In the genomic region with DNA sequence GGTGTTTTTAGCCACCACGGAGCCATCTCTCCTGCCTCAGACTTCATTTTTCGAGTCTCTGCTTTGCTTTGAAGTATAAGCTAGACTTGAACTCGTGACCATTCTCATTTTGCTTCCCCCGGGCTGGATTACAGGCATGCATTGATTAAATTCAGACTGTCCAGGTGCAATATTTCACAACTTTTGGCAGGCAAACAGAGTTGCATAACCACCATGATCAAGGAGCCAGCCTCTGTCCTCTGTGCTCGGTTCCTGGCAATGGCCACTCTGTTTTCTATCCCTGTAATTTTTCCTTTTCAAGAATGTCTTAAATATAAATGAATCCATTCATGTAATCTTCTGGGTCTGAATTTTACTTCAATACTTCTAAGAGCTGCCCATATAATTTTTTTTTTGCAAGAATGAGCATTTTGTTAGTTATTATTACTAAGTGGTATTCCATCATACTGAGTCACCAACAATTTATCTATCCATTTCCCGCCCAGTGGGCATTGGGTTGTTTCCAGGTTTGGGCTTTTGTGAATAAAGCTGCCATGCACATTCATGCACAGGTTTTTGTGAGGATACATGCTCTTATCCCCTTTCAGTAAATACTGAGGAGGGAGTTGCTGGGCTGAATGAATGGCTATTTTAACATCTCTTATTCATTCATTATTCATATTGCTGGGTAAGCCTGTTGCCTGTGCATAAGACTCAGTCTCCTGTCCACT, we compare ENCODE assay signal across 12 mouse cellular contexts.
DNase-seq lines count a peak whose midpoint lies in the region; ATAC-seq and TF ChIP-seq lines count a peak whose summit lies in the region.
"Had no signal": no experiment of that assay in that cellular context is flagged by ENCODE, and none has a peak within 500 bp of the region (broad histone marks: within the 10 kb centered on the region; RNA-seq: fewer than 3 reads in every experiment).

No protein-coding gene starts in this region.

- no peak for TF ChIP-seq CTCF in thymus, adult 2 months (IDR thresholded peaks at IDR 0.05; ENCODE audit: borderline replicate concordance, control insufficient read depth, extremely low read depth, insufficient read depth, low read length, poor library complexity)

- H3K27me3 ChIP-seq in kidney, embryonic 14.5 days (ENCODE audit: control insufficient read depth, insufficient read depth, low read length) = no peaks in the 10 kb centered on the region
- H3K27me3 ChIP-seq in thymus, adult 2 months (ENCODE audit: control insufficient read depth, insufficient read depth, low read length) = no peaks in the 10 kb centered on the region
- H3K27me3 ChIP-seq in embryonic facial prominence, embryonic 10.5 days (replicated peaks; ENCODE audit: low read depth, poor library complexity, severe bottlenecking) = no peaks in the 10 kb centered on the region
- H3K27me3 ChIP-seq: embryonic facial prominence, embryonic 13.5 days; forebrain, embryonic 15.5 days; limb, embryonic 15.5 days had no signal

- H3K4me3 ChIP-seq in kidney, embryonic 14.5 days (ENCODE audit: low read length) = no peak overlapping the region
- no peak overlapping the region for H3K4me3 ChIP-seq in thymus, adult 2 months (ENCODE audit: control insufficient read depth, insufficient read depth, low read length)
- no peak overlapping the region for H3K4me3 ChIP-seq in embryonic facial prominence, embryonic 10.5 days
- H3K4me3 ChIP-seq: embryonic facial prominence, embryonic 13.5 days; forebrain, embryonic 15.5 days; limb, embryonic 15.5 days had no signal

- no peaks in the 10 kb centered on the region for H3K9me3 ChIP-seq in kidney, embryonic 14.5 days (ENCODE audit: control insufficient read depth, low read length)
- H3K9me3 ChIP-seq in embryonic facial prominence, embryonic 10.5 days = no peaks in the 10 kb centered on the region
- H3K9me3 ChIP-seq: embryonic facial prominence, embryonic 13.5 days; forebrain, embryonic 15.5 days; limb, embryonic 15.5 days had no signal

- H3K36me3 ChIP-seq in kidney, embryonic 14.5 days (ENCODE audit: control insufficient read depth, insufficient read depth, low read length) = no peaks in the 10 kb centered on the region
- no peaks in the 10 kb centered on the region for H3K36me3 ChIP-seq in thymus, adult 2 months (ENCODE audit: control insufficient read depth, insufficient read depth, low read length)
- no peaks in the 10 kb centered on the region for H3K36me3 ChIP-seq in embryonic facial prominence, embryonic 10.5 days (replicated peaks)
- H3K36me3 ChIP-seq: embryonic facial prominence, embryonic 13.5 days; forebrain, embryonic 15.5 days had no signal

- H3K27ac ChIP-seq in kidney, embryonic 14.5 days (ENCODE audit: low read depth, low read length) = no peak overlapping the region
- no peak overlapping the region for H3K27ac ChIP-seq in thymus, adult 2 months (ENCODE audit: control insufficient read depth, insufficient read depth, low read length)
- H3K27ac ChIP-seq in embryonic facial prominence, embryonic 10.5 days (replicated peaks) = no peak overlapping the region
- H3K27ac ChIP-seq: embryonic facial prominence, embryonic 13.5 days; forebrain, embryonic 15.5 days; limb, embryonic 15.5 days had no signal

- no peak overlapping the region for H3K4me2 ChIP-seq in kidney, embryonic 14.5 days (replicated peaks; ENCODE audit: low read depth, low read length)
- H3K4me2 ChIP-seq: embryonic facial prominence, embryonic 13.5 days; forebrain, embryonic 15.5 days; limb, embryonic 15.5 days had no signal

- H3K4me1 ChIP-seq in kidney, embryonic 14.5 days (ENCODE audit: control insufficient read depth, insufficient read depth, low read length) = no peaks in the 10 kb centered on the region
- no peaks in the 10 kb centered on the region for H3K4me1 ChIP-seq in thymus, adult 2 months (replicated peaks; ENCODE audit: control insufficient read depth, insufficient read depth, low read length)
- H3K4me1 ChIP-seq in embryonic facial prominence, embryonic 10.5 days = no peaks in the 10 kb centered on the region
- H3K4me1 ChIP-seq: limb, embryonic 15.5 days had no signal

- DNase-seq in gastrocnemius, adult 18-20 months (ENCODE audit: low spot score) = peak; percentile 76
- DNase-seq in gastrocnemius, postnatal 10 days = no peak
- peak; percentile 67 to 76 for DNase-seq in kidney, postnatal 36 days
- peak; percentile 71 for DNase-seq in NIH3T3 (ENCODE audit: low read depth)
- DNase-seq in fat pad, adult 2 months (ENCODE audit: extremely low read depth, low read depth, low spot score) = peak; percentile 74
- no peak for DNase-seq in thymus, adult 2 months
- DNase-seq in embryonic facial prominence, embryonic 10.5 days (ENCODE audit: low spot score) = no peak
- DNase-seq: thymus, postnatal 25 days had no signal

- H3K9ac ChIP-seq in kidney, embryonic 14.5 days (ENCODE audit: low read depth, low read length) = no peak overlapping the region
- H3K9ac ChIP-seq: embryonic facial prominence, embryonic 13.5 days; forebrain, embryonic 15.5 days; limb, embryonic 15.5 days had no signal

- no peak for ATAC-seq in kidney, embryonic 14.5 days (ENCODE audit: low FRiP score, low TSS enrichment)
- ATAC-seq: forebrain, embryonic 15.5 days had no signal

- TF ChIP-seq POLR2A in thymus, adult 2 months (IDR thresholded peaks at IDR 0.05; ENCODE audit: control insufficient read depth, extremely low read depth, insufficient read depth, low read length, poor library complexity) = no peak

- WGBS in kidney, embryonic 14.5 days = 89% methylated on average over 6 of the region's 6 CpGs
- WGBS in thymus, adult 2 months = 89% methylated on average over 6 of the region's 6 CpGs
- 88% methylated on average over 6 of the region's 6 CpGs for WGBS in embryonic facial prominence, embryonic 10.5 days

Comparison
In these comparisons a context has a peak if more than half of its experiments do, and no peak if none do; other contexts are left out.
1. DNase-seq: peak in gastrocnemius, adult 18-20 months (single experiment), kidney, postnatal 36 days (2 of 2), NIH3T3 (single experiment) and fat pad, adult 2 months (single experiment); none in gastrocnemius, postnatal 10 days (single experiment), thymus, adult 2 months (single experiment) and embryonic facial prominence, embryonic 10.5 days (single experiment).